Mouse (Mus musculus) MEL (cell line): ENCODE measurements around the gene Eif2d.

Experiments used
- BHLHE40 ChIP-seq: IDR thresholded peaks from 2 replicates; pipeline ENCODE4 v1.6.1; 2012; ENCODE audit warnings: low read depth, mild to moderate bottlenecking, inconsistent platforms, low read length, improper control_type of control experiment, borderline replicate concordance
- CTCF ChIP-seq, 3 experiments: IDR thresholded peaks in 2 of 3; conservative IDR thresholded peaks in 1 of 3; 2 replicates each; pipeline ENCODE4 v1.5.1; 2011 to 2012; ENCODE audit warnings: low read length in 3 of 3, low read depth in 2 of 3, mild to moderate bottlenecking in 2 of 3, improper control_type of control experiment in 1 of 3, inconsistent platforms in 1 of 3, mixed read lengths in 1 of 3, moderate library complexity in 1 of 3; ENCODE audit not compliant: control insufficient read depth in 1 of 3, insufficient read depth in 1 of 3, poor library complexity in 1 of 3, severe bottlenecking in 1 of 3
- E2F4 ChIP-seq: IDR thresholded peaks from 2 replicates; pipeline ENCODE4 v1.6.1; 2011; ENCODE audit warnings: low read depth, low read length, improper control_type of control experiment, borderline replicate concordance
- GABPA ChIP-seq: IDR thresholded peaks from 2 replicates; pipeline ENCODE4 v1.6.1; 2012; ENCODE audit warnings: low read depth, mild to moderate bottlenecking, inconsistent platforms, low read length, improper control_type of control experiment, moderate library complexity
- HCFC1 ChIP-seq: IDR thresholded peaks from 2 replicates; pipeline ENCODE4 v1.6.1; 2012; ENCODE audit warnings: low read depth, mild to moderate bottlenecking, inconsistent platforms, low read length, improper control_type of control experiment, moderate library complexity
- JUND ChIP-seq: IDR thresholded peaks from 2 replicates; pipeline ENCODE4 v1.6.1; 2011; ENCODE audit warnings: low read depth, mild to moderate bottlenecking, improper control_type of control experiment, low read length
- NRF1 ChIP-seq: IDR thresholded peaks from 2 replicates; pipeline ENCODE4 v1.6.1; 2014; ENCODE audit warnings: low read depth, mild to moderate bottlenecking, inconsistent platforms, low read length, improper control_type of control experiment, moderate library complexity; ENCODE audit not compliant: poor library complexity, insufficient read depth, severe bottlenecking
- POLR2A ChIP-seq, 2 experiments: IDR thresholded peaks; 2 replicates each; pipeline ENCODE4 v1.6.1; 2011 to 2012; ENCODE audit warnings: low read length in 2 of 2, mild to moderate bottlenecking in 2 of 2, control low read depth in 1 of 2, improper control_type of control experiment in 1 of 2, low read depth in 1 of 2, moderate library complexity in 1 of 2; ENCODE audit not compliant: control insufficient read depth in 1 of 2, insufficient read depth in 1 of 2, poor library complexity in 1 of 2
- POLR2AphosphoS2 ChIP-seq: IDR thresholded peaks from 2 replicates; pipeline ENCODE4 v1.6.1; 2011; ENCODE audit warnings: low read length, improper control_type of control experiment
- RAD21 ChIP-seq: IDR thresholded peaks from 2 replicates; pipeline ENCODE4 v1.6.1; 2011; ENCODE audit warnings: mild to moderate bottlenecking, low read depth, low read length, improper control_type of control experiment
- USF1 ChIP-seq: IDR thresholded peaks from 2 replicates; pipeline ENCODE4 v1.6.1; 2014; ENCODE audit warnings: low read depth, mild to moderate bottlenecking, inconsistent platforms, low read length, improper control_type of control experiment, moderate library complexity

DNA sequence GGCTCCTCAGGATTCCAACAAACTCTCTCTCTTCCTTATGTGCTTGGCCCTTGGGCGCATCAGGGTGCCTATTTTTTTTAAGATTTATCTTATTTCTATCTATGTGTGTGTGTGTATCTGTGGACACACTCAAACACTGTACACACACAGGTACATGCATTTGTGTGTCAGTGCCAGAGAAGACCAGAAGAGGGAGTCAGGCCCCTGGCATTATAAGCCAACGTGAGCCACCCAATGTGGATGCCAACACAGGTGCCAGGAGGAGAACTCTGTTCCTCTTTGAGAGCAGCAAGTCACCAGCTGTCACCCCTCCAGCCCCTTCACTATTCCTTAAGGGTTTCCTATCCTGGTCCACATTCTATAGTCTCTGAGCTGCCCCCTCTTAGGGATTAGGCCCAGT is 34.0 kb upstream of the Eif2d start:
- TF ChIP-seq POLR2A (IDR thresholded peaks at IDR 0.05; ENCODE audit: control insufficient read depth in 1 of 2, insufficient read depth in 1 of 2, low read depth in 1 of 2, low read length in 2 of 2, poor library complexity in 1 of 2) = no peak
- TF ChIP-seq RAD21 = peak; percentile 75
- no peak for TF ChIP-seq USF1
- TF ChIP-seq NRF1 = no peak
- peak; percentile 62 to 78 (median 70) for TF ChIP-seq CTCF (IDR thresholded peaks at IDR 0.05 in 2 of 3, conservative IDR thresholded peaks at IDR 0.05 in 1 of 3; ENCODE audit: control insufficient read depth in 1 of 3, insufficient read depth in 1 of 3, low read depth in 2 of 3, low read length in 3 of 3, poor library complexity in 1 of 3, severe bottlenecking in 1 of 3)
- TF ChIP-seq GABPA = no peak
- no peak for TF ChIP-seq BHLHE40
- TF ChIP-seq POLR2AphosphoS2 = no peak
- TF ChIP-seq E2F4 = no peak
- TF ChIP-seq JUND = no peak
- TF ChIP-seq HCFC1 = no peak
